Mouse (Mus musculus): Measurements from ENCODE around the gene Necab2. TPM values are rescaled to one million over a fixed set of nuclear protein-coding genes. Genes with fewer than 3 reads are reported as not detected.
A peak's percentile ranks its signal among the peaks of the same experiment; 100 is the strongest.

Necab2 gene
- polyA plus RNA-seq, 1 experiment from 2014 or later = 1.1 TPM

- 69% methylated on average over 12 of the region's 12 CpGs for WGBS
- no peak overlapping the region for H3K9ac ChIP-seq (ENCODE audit: low read depth, low read length)
- H3K9me3 ChIP-seq (ENCODE audit: control insufficient read depth, low read length) = no peaks in the 10 kb centered on the region
- no peaks in the 10 kb centered on the region; the same call in 1 of the 2 replicates for H3K4me1 ChIP-seq (replicated peaks; ENCODE audit: control insufficient read depth, insufficient read depth, low read length)
- H3K27ac ChIP-seq (ENCODE audit: low read depth, low read length) = no peak overlapping the region
- H3K27me3 ChIP-seq (replicated peaks; ENCODE audit: control insufficient read depth, insufficient read depth, low read length) = peaks cover 49% of the 10 kb centered on the region
- ATAC-seq (replicated peaks; ENCODE audit: low FRiP score) = no peak
- no peak overlapping the region for H3K4me2 ChIP-seq
- no peaks in the 10 kb centered on the region for H3K36me3 ChIP-seq (ENCODE audit: control insufficient read depth, insufficient read depth, low read length)
- no peak overlapping the region for H3K4me3 ChIP-seq (ENCODE audit: low read depth, low read length)
- DNase-seq (ENCODE audit: low spot score) = no peak
Measured at GRCm38 (mm10) chr8:119449627-119450026, 3.1 kb downstream of the Necab2 start.

GRCm38 (mm10) chr8:119451131-119451530, 4.6 kb downstream of the Necab2 start:
- ATAC-seq (replicated peaks; ENCODE audit: low FRiP score) (no peak), DNase-seq (ENCODE audit: low spot score) (no peak)
- no peak overlapping the region for H3K27ac ChIP-seq (ENCODE audit: low read depth, low read length)
- H3K4me3 ChIP-seq (ENCODE audit: low read depth, low read length) = no peak overlapping the region
- peaks cover 36% of the 10 kb centered on the region for H3K27me3 ChIP-seq (replicated peaks; ENCODE audit: control insufficient read depth, insufficient read depth, low read length)
- no peak overlapping the region for H3K4me2 ChIP-seq
- 89% methylated on average over 4 of the region's 4 CpGs for WGBS
- H3K4me1 ChIP-seq (replicated peaks; ENCODE audit: control insufficient read depth, insufficient read depth, low read length) = no peaks in the 10 kb centered on the region; the same call in 1 of the 2 replicates
- H3K36me3 ChIP-seq (ENCODE audit: control insufficient read depth, insufficient read depth, low read length) = no peaks in the 10 kb centered on the region
- H3K9ac ChIP-seq (ENCODE audit: low read depth, low read length) = no peak overlapping the region
- no peaks in the 10 kb centered on the region for H3K9me3 ChIP-seq (ENCODE audit: control insufficient read depth, low read length)

- no peaks in the 10 kb centered on the region for H3K36me3 ChIP-seq (ENCODE audit: control insufficient read depth, insufficient read depth, low read length)
- DNase-seq (ENCODE audit: low spot score) (no peak), ATAC-seq (replicated peaks; ENCODE audit: low FRiP score) (no peak)
- no peak overlapping the region for H3K4me3 ChIP-seq (ENCODE audit: low read depth, low read length)
- no peak overlapping the region for H3K9ac ChIP-seq (ENCODE audit: low read depth, low read length)
- H3K4me2 ChIP-seq = no peak overlapping the region
- H3K4me1 ChIP-seq (replicated peaks; ENCODE audit: control insufficient read depth, insufficient read depth, low read length) = no peaks in the 10 kb centered on the region; the same call in 1 of the 2 replicates
- no peaks in the 10 kb centered on the region for H3K9me3 ChIP-seq (ENCODE audit: control insufficient read depth, low read length)
- 70% methylated on average over 5 of the region's 5 CpGs for WGBS
- H3K27me3 ChIP-seq (replicated peaks; ENCODE audit: control insufficient read depth, insufficient read depth, low read length) = peaks cover 21% of the 10 kb centered on the region
- no peak overlapping the region for H3K27ac ChIP-seq (ENCODE audit: low read depth, low read length)
Measured at GRCm38 (mm10) chr8:119452919-119453318, 6.4 kb downstream of the Necab2 start.

- H3K27ac ChIP-seq (ENCODE audit: low read depth, low read length) = no peak overlapping the region
- no peak overlapping the region for H3K4me3 ChIP-seq (ENCODE audit: low read depth, low read length)
- H3K9ac ChIP-seq (ENCODE audit: low read depth, low read length) = no peak overlapping the region
- H3K9me3 ChIP-seq (ENCODE audit: control insufficient read depth, low read length) = no peaks in the 10 kb centered on the region
- no peaks in the 10 kb centered on the region; the same call in 1 of the 2 replicates for H3K4me1 ChIP-seq (replicated peaks; ENCODE audit: control insufficient read depth, insufficient read depth, low read length)
- ATAC-seq (replicated peaks; ENCODE audit: low FRiP score) (no peak), DNase-seq (ENCODE audit: low spot score) (no peak)
- 82% methylated on average over 5 of the region's 5 CpGs for WGBS
- H3K4me2 ChIP-seq = no peak overlapping the region
- no peaks in the 10 kb centered on the region for H3K36me3 ChIP-seq (ENCODE audit: control insufficient read depth, insufficient read depth, low read length)
- no peaks in the 10 kb centered on the region; the same call in 1 of the 2 replicates for H3K27me3 ChIP-seq (replicated peaks; ENCODE audit: control insufficient read depth, insufficient read depth, low read length)
Measured at GRCm38 (mm10) chr8:119456045-119456444, 9.5 kb downstream of the Necab2 start.

GRCm38 (mm10) chr8:119459724-119460123, 13.2 kb downstream of the Necab2 start:
- Histone ChIP-seq H3K27me3 (replicated peaks; ENCODE audit: control insufficient read depth, insufficient read depth, low read length) (peaks cover 8% of the 10 kb centered on the region), H3K9ac (ENCODE audit: low read depth, low read length) (no peak overlapping the region), H3K9me3 (ENCODE audit: control insufficient read depth, low read length) (no peaks in the 10 kb centered on the region), H3K4me1 (replicated peaks; ENCODE audit: control insufficient read depth, insufficient read depth, low read length) (no peaks in the 10 kb centered on the region), H3K27ac (ENCODE audit: low read depth, low read length) (no peak overlapping the region), H3K4me3 (ENCODE audit: low read depth, low read length) (no peak overlapping the region), H3K4me2 (no peak overlapping the region), H3K36me3 (ENCODE audit: control insufficient read depth, insufficient read depth, low read length) (no peaks in the 10 kb centered on the region)
- WGBS = 48% methylated on average over 16 of the region's 16 CpGs
- DNase-seq (ENCODE audit: low spot score) (no peak), ATAC-seq (replicated peaks; ENCODE audit: low FRiP score) (no peak)

- H3K27ac ChIP-seq (ENCODE audit: low read depth, low read length) = no peak overlapping the region
- WGBS = 79% methylated on average over 9 of the region's 9 CpGs
- H3K27me3 ChIP-seq (replicated peaks; ENCODE audit: control insufficient read depth, insufficient read depth, low read length) = peaks cover 25% of the 10 kb centered on the region
- H3K4me1 ChIP-seq (replicated peaks; ENCODE audit: control insufficient read depth, insufficient read depth, low read length) = peaks cover 4% of the 10 kb centered on the region; the same call in 1 of the 2 replicates
- DNase-seq (ENCODE audit: low spot score) (no peak), ATAC-seq (replicated peaks; ENCODE audit: low FRiP score) (no peak)
- no peaks in the 10 kb centered on the region for H3K36me3 ChIP-seq (ENCODE audit: control insufficient read depth, insufficient read depth, low read length)
- no peaks in the 10 kb centered on the region for H3K9me3 ChIP-seq (ENCODE audit: control insufficient read depth, low read length)
- H3K9ac ChIP-seq (ENCODE audit: low read depth, low read length) = no peak overlapping the region
- H3K4me2 ChIP-seq = no peak overlapping the region
- H3K4me3 ChIP-seq (ENCODE audit: low read depth, low read length) = no peak overlapping the region
Measured at GRCm38 (mm10) chr8:119461356-119461755, 14.8 kb downstream of the Necab2 start.

GRCm38 (mm10) chr8:119463709-119464108, 17.2 kb downstream of the Necab2 start:
- WGBS = 55% methylated on average over 7 of the region's 7 CpGs
- DNase-seq (ENCODE audit: low spot score) (no peak), ATAC-seq (replicated peaks; ENCODE audit: low FRiP score) (no peak)
- Histone ChIP-seq H3K27ac (ENCODE audit: low read depth, low read length) (no peak overlapping the region), H3K9me3 (ENCODE audit: control insufficient read depth, low read length) (no peaks in the 10 kb centered on the region), H3K27me3 (replicated peaks; ENCODE audit: control insufficient read depth, insufficient read depth, low read length) (peaks cover 35% of the 10 kb centered on the region), H3K4me2 (no peak overlapping the region), H3K9ac (ENCODE audit: low read depth, low read length) (no peak overlapping the region), H3K36me3 (ENCODE audit: control insufficient read depth, insufficient read depth, low read length) (no peaks in the 10 kb centered on the region), H3K4me3 (ENCODE audit: low read depth, low read length) (no peak overlapping the region), H3K4me1 (replicated peaks; ENCODE audit: control insufficient read depth, insufficient read depth, low read length) (peaks cover 5% of the 10 kb centered on the region; the same call in 1 of the 2 replicates)

- H3K27me3 ChIP-seq (replicated peaks; ENCODE audit: control insufficient read depth, insufficient read depth, low read length) = peaks cover 35% of the 10 kb centered on the region
Measured at GRCm38 (mm10) chr8:119466105-119466504, 19.6 kb downstream of the Necab2 start.

GRCm38 (mm10) chr8:119466794-119467193, 20.3 kb downstream of the Necab2 start:
- Histone ChIP-seq H3K4me1 (replicated peaks; ENCODE audit: control insufficient read depth, insufficient read depth, low read length) (peaks cover 5% of the 10 kb centered on the region; the same call in 1 of the 2 replicates), H3K27ac (ENCODE audit: low read depth, low read length) (no peak overlapping the region), H3K9me3 (ENCODE audit: control insufficient read depth, low read length) (no peaks in the 10 kb centered on the region), H3K4me2 (no peak overlapping the region), H3K9ac (ENCODE audit: low read depth, low read length) (no peak overlapping the region), H3K36me3 (ENCODE audit: control insufficient read depth, insufficient read depth, low read length) (no peaks in the 10 kb centered on the region), H3K4me3 (ENCODE audit: low read depth, low read length) (no peak overlapping the region), H3K27me3 (replicated peaks; ENCODE audit: control insufficient read depth, insufficient read depth, low read length) (peaks cover 38% of the 10 kb centered on the region)
- DNase-seq (ENCODE audit: low spot score) = no peak
- ATAC-seq (replicated peaks; ENCODE audit: low FRiP score) = no peak
- WGBS = 73% methylated on average over 10 of the region's 10 CpGs

More at GRCm38 (mm10) chr8:119466105-119466504, 19.6 kb downstream of the Necab2 start:
- Histone ChIP-seq H3K4me3 (ENCODE audit: low read depth, low read length) (no peak overlapping the region), H3K4me1 (replicated peaks; ENCODE audit: control insufficient read depth, insufficient read depth, low read length) (peaks cover 5% of the 10 kb centered on the region; the same call in 1 of the 2 replicates), H3K9me3 (ENCODE audit: control insufficient read depth, low read length) (no peaks in the 10 kb centered on the region), H3K4me2 (peak overlapping the region; percentile 19), H3K36me3 (ENCODE audit: control insufficient read depth, insufficient read depth, low read length) (no peaks in the 10 kb centered on the region), H3K27ac (ENCODE audit: low read depth, low read length) (no peak overlapping the region), H3K9ac (ENCODE audit: low read depth, low read length) (no peak overlapping the region)
- no peak for DNase-seq (ENCODE audit: low spot score)
- WGBS = 7% methylated on average over 18 of the region's 18 CpGs
- ATAC-seq (replicated peaks; ENCODE audit: low FRiP score) = no peak

Measured in liver, embryonic 11.5 days (tissue).